In genomic region chr5:65950679-65951512, GRCm38 (mm10) we compare ENCODE assay signal across 8 mouse cellular contexts. TPM values are rescaled to one million over a fixed set of nuclear protein-coding genes. Genes with fewer than 3 reads are reported as not detected.
A peak's percentile ranks its signal among the peaks of the same experiment; 100 is the strongest.
DNase-seq lines count a peak whose midpoint lies in the region; ATAC-seq and TF ChIP-seq lines count a peak whose summit lies in the region.
"Had no signal": no experiment of that assay in that cellular context is flagged by ENCODE, and none has a peak within 500 bp of the region (broad histone marks: within the 10 kb centered on the region; RNA-seq: fewer than 3 reads in every experiment).

No protein-coding gene starts in this region.

- no peaks in the 10 kb centered on the region for H3K9me3 ChIP-seq in forebrain, postnatal 0 days (ENCODE audit: low read length)
- H3K9me3 ChIP-seq in limb, embryonic 12.5 days: no peaks in the 10 kb centered on the region

- peak; percentile 67 to 78 for DNase-seq in CD8-positive naive resting alpha-beta T cell, adult 2 months (ENCODE audit: low read depth in 2 of 2, low spot score in 2 of 2)
- peak; percentile 29 for DNase-seq in NIH3T3 (ENCODE audit: low read depth)
- DNase-seq in forebrain, postnatal 0 days: peak; percentile 70
- no peak for DNase-seq in layer of hippocampus, postnatal 25 days (ENCODE audit: extremely low spot score in 1 of 2, low spot score in 1 of 2)
- DNase-seq in heart, postnatal 25 days (ENCODE audit: low spot score): no peak

- WGBS in forebrain, postnatal 0 days: 39% methylated on average over 18 of the region's 18 CpGs
- WGBS in limb, embryonic 12.5 days: 58% methylated on average over 18 of the region's 18 CpGs
- WGBS in olfactory bulb, adult 2 months: 42% methylated on average over 18 of the region's 18 CpGs

- H3K4me1 ChIP-seq in forebrain, postnatal 0 days (ENCODE audit: insufficient read depth): peaks cover 20% of the 10 kb centered on the region
- H3K4me1 ChIP-seq in limb, embryonic 12.5 days (replicated peaks): peaks cover 11% of the 10 kb centered on the region; the same call in 1 of the 2 replicates
- H3K4me1 ChIP-seq in olfactory bulb, adult 2 months (ENCODE audit: control insufficient read depth, insufficient read depth, low read length): peaks cover 18% of the 10 kb centered on the region

- peak overlapping the region; percentile 33; the same call in 1 of the 2 replicates for H3K9ac ChIP-seq in forebrain, postnatal 0 days
- no peak overlapping the region; the same call in 1 of the 2 replicates for H3K9ac ChIP-seq in limb, embryonic 12.5 days (replicated peaks)

- no peaks in the 10 kb centered on the region for H3K27me3 ChIP-seq in forebrain, postnatal 0 days (ENCODE audit: insufficient read depth, low read length)
- H3K27me3 ChIP-seq in limb, embryonic 12.5 days: no peaks in the 10 kb centered on the region

- H3K36me3 ChIP-seq in forebrain, postnatal 0 days (ENCODE audit: insufficient read depth): no peaks in the 10 kb centered on the region
- H3K36me3 ChIP-seq in limb, embryonic 12.5 days: no peaks in the 10 kb centered on the region

- intact Hi-C loops in heart, postnatal 25 days (cut with DNase I): no loop called here

- peak overlapping the region; percentile 9; the same call in 1 of the 2 replicates for H3K4me3 ChIP-seq in forebrain, postnatal 0 days (ENCODE audit: low read depth, low read length)
- H3K4me3 ChIP-seq in limb, embryonic 12.5 days (replicated peaks): no peak overlapping the region
- no peak overlapping the region for H3K4me3 ChIP-seq in olfactory bulb, adult 2 months (ENCODE audit: insufficient read depth, low read depth, low read length)
- H3K4me3 ChIP-seq: myocyte had no signal

- H3K27ac ChIP-seq in forebrain, postnatal 0 days (ENCODE audit: low read depth, low read length): peak overlapping the region; percentile 85
- peak overlapping the region; percentile 66 for H3K27ac ChIP-seq in limb, embryonic 12.5 days
- peak overlapping the region; percentile 23; the same call in 1 of the 2 replicates for H3K27ac ChIP-seq in olfactory bulb, adult 2 months (ENCODE audit: insufficient read depth, low read depth, low read length)

- TF ChIP-seq CTCF in forebrain, postnatal 0 days (IDR thresholded peaks at IDR 0.05; ENCODE audit: low read depth): peak; percentile 23; the same call in 1 of the 2 replicates
- no peak for TF ChIP-seq CTCF in olfactory bulb, adult 2 months (IDR thresholded peaks at IDR 0.05; ENCODE audit: insufficient read depth, low read depth, low read length)

- TF ChIP-seq POLR2A in olfactory bulb, adult 2 months (IDR thresholded peaks at IDR 0.05; ENCODE audit: insufficient read depth, low read depth, low read length): no peak

- ATAC-seq in forebrain, postnatal 0 days: peak; percentile 53
- no peak for ATAC-seq in limb, embryonic 12.5 days (ENCODE audit: insufficient number of reproducible peaks, insufficient read depth, low FRiP score, low TSS enrichment, low read depth)

- peak overlapping the region; percentile 42 for H3K4me2 ChIP-seq in forebrain, postnatal 0 days (ENCODE audit: low read depth)
- H3K4me2 ChIP-seq in limb, embryonic 12.5 days: peak overlapping the region; percentile 17; the same call in 1 of the 2 replicates

RNA-seq across cellular contexts. Expression of gene Chrna9, which starts 16.2 kb away (rescaled TPM):
- total RNA-seq in forebrain, postnatal 0 days (2014; rRNA removed): 0.52 TPM in 1 of 2 replicates, not detected in the other
- not detected in 2 replicates for polyA plus RNA-seq in forebrain, postnatal 0 days (2015; fragmentation: Nextera tagmentation; extraction: Ambion mirVana)
- 0.40 and 0.49 TPM in 2 replicates for polyA plus RNA-seq in limb, embryonic 12.5 days (2016; fragmentation: Nextera tagmentation; extraction: Ambion mirVana)
- polyA plus RNA-seq in olfactory bulb, adult 2 months (2012; ENCODE audit: insufficient read depth, insufficient read length, low replicate concordance, missing spikeins): 609 TPM in 1 of 2 replicates, not detected in the other
- total RNA-seq in layer of hippocampus, postnatal 25 days (2021): not detected
- total RNA-seq in heart, postnatal 25 days (2021): under 1 TPM in 1 of 2 experiments, not detected in 1; 0.22 TPM
- polyA plus RNA-seq: myocyte had no signal

RNA-seq across cellular contexts. Expression of gene 9130230L23Rik, which starts 53.2 kb away (rescaled TPM):
- not detected in 2 replicates for total RNA-seq in forebrain, postnatal 0 days (2014; rRNA removed)
- polyA plus RNA-seq in forebrain, postnatal 0 days (2015; fragmentation: Nextera tagmentation; extraction: Ambion mirVana): not detected in 2 replicates
- 0.28 TPM in 1 of 2 replicates, not detected in the other for polyA plus RNA-seq in limb, embryonic 12.5 days (2016; fragmentation: Nextera tagmentation; extraction: Ambion mirVana)
- not detected in 2 replicates for polyA plus RNA-seq in olfactory bulb, adult 2 months (2012; ENCODE audit: insufficient read depth, insufficient read length, low replicate concordance, missing spikeins)
- total RNA-seq in layer of hippocampus, postnatal 25 days (2021): not detected
- not detected for total RNA-seq in heart, postnatal 25 days (2021)

Comparison
In these comparisons a context has a peak if more than half of its experiments do, and no peak if none do; other contexts are left out.
1. DNase-seq: peak in CD8-positive naive resting alpha-beta T cell, adult 2 months (2 of 2), NIH3T3 (single experiment) and forebrain, postnatal 0 days (single experiment); none in layer of hippocampus, postnatal 25 days (0 of 2) and heart, postnatal 25 days (single experiment).
2. H3K27ac ChIP-seq: peak in every context shown above with its lines; median percentile 85 in forebrain, postnatal 0 days; 66 in limb, embryonic 12.5 days; 23 in olfactory bulb, adult 2 months.